Mouse (Mus musculus): ENCODE results near the gene Efcab6.

- TF ChIP-seq CTCF (IDR thresholded peaks at IDR 0.05 in 2 of 3, conservative IDR thresholded peaks at IDR 0.05 in 1 of 3; ENCODE audit: control insufficient read depth in 1 of 3, insufficient read depth in 1 of 3, low read depth in 2 of 3, low read length in 3 of 3, poor library complexity in 1 of 3, severe bottlenecking in 1 of 3) (no peak), MYB (IDR thresholded peaks at IDR 0.05; ENCODE audit: low read depth, low read length) (no peak), MAZ (IDR thresholded peaks at IDR 0.05; ENCODE audit: low read depth, low read length) (no peak), MAX (IDR thresholded peaks at IDR 0.05; ENCODE audit: low read length) (no peak), UBTF (IDR thresholded peaks at IDR 0.05; ENCODE audit: borderline replicate concordance, insufficient read depth, low read depth, low read length) (no peak), MAFK (IDR thresholded peaks at IDR 0.05; ENCODE audit: borderline replicate concordance, low read depth, low read length) (no peak), POLR2A (IDR thresholded peaks at IDR 0.05; ENCODE audit: control insufficient read depth in 1 of 2, insufficient read depth in 1 of 2, low read depth in 1 of 2, low read length in 2 of 2, poor library complexity in 1 of 2) (no peak), TAL1 (IDR thresholded peaks at IDR 0.05; ENCODE audit: low read length) (no peak), ZKSCAN1 (IDR thresholded peaks at IDR 0.05; ENCODE audit: low read depth, low read length) (no peak), BHLHE40 (IDR thresholded peaks at IDR 0.05; ENCODE audit: borderline replicate concordance, low read depth, low read length) (no peak), TBP (IDR thresholded peaks at IDR 0.05; ENCODE audit: low read depth, low read length) (no peak), GABPA (IDR thresholded peaks at IDR 0.05; ENCODE audit: low read depth, low read length) (no peak), E2F4 (IDR thresholded peaks at IDR 0.05; ENCODE audit: borderline replicate concordance, low read depth, low read length) (no peak)
These were observed 82.8 kb downstream of the Efcab6 start for GRCm38 (mm10) chr15:83982186-83982936.
